Mouse (Mus musculus): ENCODE measurements around the gene Olfr1326-ps1.

The Olfr1326-ps1 gene

GRCm38 (mm10) chrX:74574788-74575187, at the start of gene Olfr1326-ps1:
TSS of gene Olfr1326-ps1 (minus strand) at chrX:74574888.
- no peak for DNase-seq

GRCm38 (mm10) chrX:74592379-74592778, 17.7 kb upstream of the Olfr1326-ps1 start, which contains the start of gene Olfr1325:
TSS of gene Olfr1325 (plus strand) at chrX:74592679.
- no peak for DNase-seq

Measured in B cell, adult 2 months (primary cell).